Mouse (Mus musculus) ES-Bruce4 (cell line): Measurements from ENCODE around the gene Scfd1.

Source experiments
- CTCF ChIP-seq: IDR thresholded peaks from one replicate; pipeline ENCODE4 v1.8.1; 2011; ENCODE audit warnings: low read depth, low read length
- EP300 ChIP-seq: IDR thresholded peaks from 2 replicates; pipeline ENCODE4 v1.6.1; 2011; ENCODE audit warnings: low read depth, low read length; ENCODE audit not compliant: insufficient read depth

DNA sequence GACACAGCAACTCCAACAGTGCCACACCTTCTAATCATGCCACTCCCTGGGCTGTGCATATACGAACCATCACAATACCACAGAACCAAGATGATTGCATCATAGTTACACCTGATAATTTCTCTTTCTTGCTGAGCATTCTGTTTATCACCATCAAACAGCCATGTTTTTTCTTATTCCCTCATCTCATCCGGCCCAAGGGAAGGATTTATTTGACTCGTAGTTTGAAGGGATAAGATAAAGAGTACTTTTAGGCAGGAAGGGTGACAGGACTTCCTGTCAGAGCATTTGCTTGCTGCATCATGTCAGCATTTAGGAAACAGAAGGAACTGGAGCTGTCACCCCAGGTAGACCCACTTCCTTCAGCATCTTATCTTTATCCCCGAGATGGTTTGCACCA lies 34.1 kb downstream of the Scfd1 start:
- TF ChIP-seq EP300: no peak
- no peak for TF ChIP-seq CTCF
